Mouse (Mus musculus): ENCODE measurements at regions not wholly inside any gene's neighbourhood (a gene's known extent, or its start where the extent isn't known, plus 50 kb on each side); places are given as distances from the start of the nearest gene placed in this dataset.

- no peak for TF ChIP-seq CTCF (IDR thresholded peaks at IDR 0.05; ENCODE audit: insufficient read depth, low read length)
- no peak for TF ChIP-seq POLR2A (IDR thresholded peaks at IDR 0.05; ENCODE audit: borderline replicate concordance, extremely low read depth, low read depth, low read length)
Measured at GRCm38 (mm10) chr1:76392536-76392935, 846.5 kb downstream of the Slc4a3 start.
